Mouse (Mus musculus): ENCODE results near the gene Kdelr2. TPM values are rescaled to one million over a fixed set of nuclear protein-coding genes. Genes with fewer than 3 reads are reported as not detected.

Gene Kdelr2
- 75.5 TPM for polyA plus RNA-seq (2014; fragmentation: Illumina TruSeq; extraction: RNeasy Lipid Tissue Mini Kit (QIAGEN cat#74804); ENCODE audit: low read depth, low replicate concordance)

GRCm38 (mm10) chr5:143403221-143404147 lies at the start of gene Kdelr2:
TSS of gene Kdelr2 (plus strand) at chr5:143403838.

GRCm38 (mm10) chr5:143356686-143357388 lies 46.8 kb upstream of the Kdelr2 start, which contains the start of gene Grid2ip:
TSS of gene Grid2ip (plus strand) at chr5:143357338.

GRCm38 (mm10) chr5:143464100-143464756 lies 60.6 kb downstream of the Kdelr2 start, which contains the start of gene Daglb:
TSS of gene Daglb (plus strand) at chr5:143464584.

Other genes starting within 250 kb of the Kdelr2 start
- 10.3 TPM for gene Rbak, start 223.1 kb upstream of the Kdelr2 start, polyA plus RNA-seq (2014; fragmentation: Illumina TruSeq; extraction: RNeasy Lipid Tissue Mini Kit (QIAGEN cat#74804); ENCODE audit: low read depth, low replicate concordance)
- gene Spdye4b, start 222.8 kb upstream of the Kdelr2 start, polyA plus RNA-seq (2014; fragmentation: Illumina TruSeq; extraction: RNeasy Lipid Tissue Mini Kit (QIAGEN cat#74804); ENCODE audit: low read depth, low replicate concordance): not detected
- not detected for gene Spdye4a, start 176.9 kb upstream of the Kdelr2 start, polyA plus RNA-seq (2014; fragmentation: Illumina TruSeq; extraction: RNeasy Lipid Tissue Mini Kit (QIAGEN cat#74804); ENCODE audit: low read depth, low replicate concordance)
- 15.7 TPM for gene Zfp12, start 168.7 kb upstream of the Kdelr2 start, polyA plus RNA-seq (2014; fragmentation: Illumina TruSeq; extraction: RNeasy Lipid Tissue Mini Kit (QIAGEN cat#74804); ENCODE audit: low read depth, low replicate concordance)
- 0.87 TPM for gene Zfp316, start 133.8 kb upstream of the Kdelr2 start, polyA plus RNA-seq (2014; fragmentation: Illumina TruSeq; extraction: RNeasy Lipid Tissue Mini Kit (QIAGEN cat#74804); ENCODE audit: low read depth, low replicate concordance)
- gene Zfp853, start 110.2 kb upstream of the Kdelr2 start, polyA plus RNA-seq (2014; fragmentation: Illumina TruSeq; extraction: RNeasy Lipid Tissue Mini Kit (QIAGEN cat#74804); ENCODE audit: low read depth, low replicate concordance): not detected
- 2.2 TPM for gene E130309D02Rik, start 88.5 kb upstream of the Kdelr2 start, polyA plus RNA-seq (2014; fragmentation: Illumina TruSeq; extraction: RNeasy Lipid Tissue Mini Kit (QIAGEN cat#74804); ENCODE audit: low read depth, low replicate concordance)
- gene Zdhhc4, start 74.6 kb upstream of the Kdelr2 start, polyA plus RNA-seq (2014; fragmentation: Illumina TruSeq; extraction: RNeasy Lipid Tissue Mini Kit (QIAGEN cat#74804); ENCODE audit: low read depth, low replicate concordance): 7.6 TPM
- gene Grid2ip, start 46.5 kb upstream of the Kdelr2 start, polyA plus RNA-seq (2014; fragmentation: Illumina TruSeq; extraction: RNeasy Lipid Tissue Mini Kit (QIAGEN cat#74804); ENCODE audit: low read depth, low replicate concordance): not detected
- 2.9 TPM for gene Daglb, start 60.7 kb downstream of the Kdelr2 start, polyA plus RNA-seq (2014; fragmentation: Illumina TruSeq; extraction: RNeasy Lipid Tissue Mini Kit (QIAGEN cat#74804); ENCODE audit: low read depth, low replicate concordance)
- 549 TPM for gene Rac1, start 124.2 kb downstream of the Kdelr2 start, polyA plus RNA-seq (2014; fragmentation: Illumina TruSeq; extraction: RNeasy Lipid Tissue Mini Kit (QIAGEN cat#74804); ENCODE audit: low read depth, low replicate concordance)
- gene Cyth3, start 218.6 kb downstream of the Kdelr2 start, polyA plus RNA-seq (2014; fragmentation: Illumina TruSeq; extraction: RNeasy Lipid Tissue Mini Kit (QIAGEN cat#74804); ENCODE audit: low read depth, low replicate concordance): 266 TPM